Mouse (Mus musculus): ENCODE measurements around the gene Lrp1. TPM values are rescaled to one million over a fixed set of nuclear protein-coding genes. Genes with fewer than 3 reads are reported as not detected.

The Lrp1 gene
- 30.7 and 37.9 TPM in 2 replicates for polyA plus RNA-seq (2015; fragmentation: Nextera tagmentation; extraction: Ambion mirVana)

DNA sequence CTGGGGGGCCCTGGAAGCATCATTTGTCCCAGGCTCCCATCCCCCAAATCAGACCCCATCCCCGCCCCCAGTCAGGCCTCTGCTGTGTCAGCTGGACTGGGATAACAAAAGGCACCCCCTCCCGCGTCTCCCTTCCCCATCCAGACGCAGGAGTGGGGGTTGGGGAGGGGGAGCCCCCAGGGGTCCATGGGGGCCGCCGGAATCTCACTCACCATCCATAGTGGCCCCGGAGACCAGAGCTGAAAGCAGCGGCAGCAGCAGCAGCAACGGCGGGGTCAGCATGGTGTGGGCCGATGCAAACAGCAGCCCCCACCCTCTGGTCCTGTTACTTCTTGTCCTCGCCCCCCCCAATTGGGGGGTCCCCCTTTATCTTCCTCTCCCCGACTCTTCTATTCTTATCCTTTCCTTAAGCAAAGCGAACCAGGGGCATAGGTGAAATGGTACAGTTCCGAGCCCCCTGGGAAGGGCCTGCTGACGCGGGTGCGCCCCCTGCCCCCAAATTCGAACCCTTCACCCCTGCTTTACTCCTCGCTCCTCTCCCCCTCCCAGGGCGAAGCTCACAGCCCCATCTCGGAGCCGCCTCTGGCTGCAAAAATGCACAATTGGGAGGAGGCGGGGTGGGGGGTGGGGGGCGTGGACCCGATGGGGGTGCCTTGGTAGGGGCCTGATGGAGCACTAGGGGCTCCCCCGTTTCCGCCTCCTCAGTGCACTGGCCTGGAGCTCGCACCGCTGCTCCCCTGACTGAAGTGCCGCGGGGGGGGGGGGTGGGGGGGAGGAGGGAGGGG is at the start of gene Lrp1:
Lrp1 (minus strand) TSS at position 743 of the 785 bp plus-strand sequence.
- H3K27ac ChIP-seq (replicated peaks), result peak within 1 kb of the TSS; percentile 98
- H3K9me3 ChIP-seq, result no peaks in the 10 kb centered on the region
- H3K9ac ChIP-seq, result peak within 1 kb of the TSS; percentile 83
- under 1% methylated on average over 30 of the region's 32 CpGs for WGBS
- peak within 1 kb of the TSS; percentile 75 for H3K4me3 ChIP-seq
- H3K4me1 ChIP-seq, result peaks cover 54% of the 10 kb centered on the region
- peak; percentile 35 for ATAC-seq (ENCODE audit: extremely low read depth, insufficient number of reproducible peaks, low FRiP score, low TSS enrichment)
- 0 out of 2 replicates have a peak, but pooled peaks cover 5% of the 10 kb centered on the region for H3K27me3 ChIP-seq (replicated peaks)
- no peaks in the 10 kb centered on the region for H3K36me3 ChIP-seq
- H3K4me2 ChIP-seq, result peak within 1 kb of the TSS; percentile 96

- 67% methylated on average over 2 of the region's 2 CpGs for WGBS
- no peaks in the 10 kb centered on the region; the same call in 1 of the 2 replicates for H3K27me3 ChIP-seq (replicated peaks)
- no peak overlapping the region for H3K9ac ChIP-seq
- H3K36me3 ChIP-seq, result no peaks in the 10 kb centered on the region
- H3K4me2 ChIP-seq, result no peak overlapping the region
- peaks cover 38% of the 10 kb centered on the region for H3K4me1 ChIP-seq
- ATAC-seq (ENCODE audit: extremely low read depth, insufficient number of reproducible peaks, low FRiP score, low TSS enrichment), result no peak
- H3K9me3 ChIP-seq, result no peaks in the 10 kb centered on the region
- H3K4me3 ChIP-seq, result no peak overlapping the region
- H3K27ac ChIP-seq (replicated peaks), result no peak overlapping the region
Observed at GRCm38 (mm10) chr10:127670185-127670584, 49.2 kb upstream of the Lrp1 start.

- ATAC-seq (ENCODE audit: extremely low read depth, insufficient number of reproducible peaks, low FRiP score, low TSS enrichment), result no peak
- 6% methylated on average over 7 of the region's 7 CpGs for WGBS
- peak overlapping the region; percentile 73 for H3K4me3 ChIP-seq
- H3K36me3 ChIP-seq, result peaks cover 8% of the 10 kb centered on the region
- peak overlapping the region; percentile 90 for H3K9ac ChIP-seq
- H3K27me3 ChIP-seq (replicated peaks), result peaks cover 6% of the 10 kb centered on the region
- no peaks in the 10 kb centered on the region for H3K9me3 ChIP-seq
- H3K4me2 ChIP-seq, result peak overlapping the region; percentile 78
- H3K27ac ChIP-seq (replicated peaks), result peak overlapping the region; percentile 99
- H3K4me1 ChIP-seq, result peaks cover 45% of the 10 kb centered on the region
Observed at GRCm38 (mm10) chr10:127669170-127669569, 48.2 kb upstream of the Lrp1 start.

DNA sequence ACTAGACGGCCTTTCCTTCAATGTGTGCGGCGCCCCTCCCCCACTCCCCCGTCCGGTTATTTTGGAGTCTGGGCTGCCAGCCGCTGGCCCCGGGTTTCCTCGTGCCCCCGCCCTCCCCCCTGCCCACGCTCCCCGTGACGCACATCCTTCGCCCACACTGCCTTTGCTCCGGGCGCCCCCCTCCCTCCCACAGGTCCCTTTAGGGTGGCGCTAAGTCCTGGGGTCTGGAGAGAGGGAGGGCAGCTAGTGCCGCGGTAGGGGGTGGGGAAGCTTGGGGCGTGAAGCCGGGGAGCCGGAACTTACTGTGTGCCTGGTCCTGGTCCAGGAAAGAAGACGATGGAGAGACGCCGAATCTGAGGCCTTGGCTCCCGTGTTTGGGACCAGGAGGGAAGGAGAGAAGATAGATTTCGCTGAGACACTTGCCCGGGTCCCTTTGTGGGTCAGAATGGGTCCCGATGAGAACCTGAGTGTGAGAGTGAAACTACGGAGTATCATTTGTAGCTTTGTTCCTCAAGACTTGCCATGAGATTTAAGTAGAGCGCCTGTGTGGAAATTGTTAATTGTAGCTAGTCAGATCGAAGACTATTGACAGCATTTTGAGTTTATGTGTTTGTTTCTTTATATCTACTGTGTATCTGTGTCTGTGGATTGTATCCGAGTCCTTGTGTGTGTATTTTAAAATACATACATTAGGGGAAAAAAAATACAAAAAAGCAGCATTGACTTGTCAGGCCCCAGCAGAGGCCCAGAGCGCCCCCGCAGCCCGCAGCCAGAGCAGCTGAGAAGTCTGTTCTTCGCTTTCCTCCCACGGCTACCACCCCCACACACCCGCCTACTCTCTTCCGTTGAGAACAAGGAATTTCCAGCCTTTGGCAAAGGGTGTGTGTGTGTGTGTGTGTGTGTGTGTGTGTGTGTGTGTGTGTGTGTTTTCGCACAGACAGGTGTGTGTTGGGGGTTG is 47.4 kb upstream of the Lrp1 start, which contains the start of gene Nab2:
Nab2 (minus strand) TSS at position 476 of the 958 bp plus-strand sequence.
- 2% methylated on average over 40 of the region's 40 CpGs for WGBS
- Histone ChIP-seq H3K27me3 (replicated peaks) (peaks cover 6% of the 10 kb centered on the region), H3K4me3 (peak within 1 kb of the TSS; percentile 73), H3K9ac (peak within 1 kb of the TSS; percentile 90), H3K4me1 (peaks cover 53% of the 10 kb centered on the region), H3K36me3 (peaks cover 16% of the 10 kb centered on the region), H3K27ac (replicated peaks) (peak within 1 kb of the TSS; percentile 99), H3K4me2 (peak within 1 kb of the TSS; percentile 78), H3K9me3 (no peaks in the 10 kb centered on the region)
- peak; percentile 27 for ATAC-seq (ENCODE audit: extremely low read depth, insufficient number of reproducible peaks, low FRiP score, low TSS enrichment)

GRCm38 (mm10) chr10:127667269-127668092 is 46.5 kb upstream of the Lrp1 start:
- Histone ChIP-seq H3K27ac (replicated peaks) (peak overlapping the region; percentile 99), H3K4me2 (peak overlapping the region; percentile 78), H3K27me3 (replicated peaks) (peaks cover 6% of the 10 kb centered on the region), H3K9ac (peak overlapping the region; percentile 90), H3K36me3 (peaks cover 22% of the 10 kb centered on the region), H3K4me1 (peaks cover 62% of the 10 kb centered on the region), H3K9me3 (no peaks in the 10 kb centered on the region), H3K4me3 (peak overlapping the region; percentile 73)
- 1% methylated on average over 35 of the region's 35 CpGs for WGBS
- ATAC-seq (ENCODE audit: extremely low read depth, insufficient number of reproducible peaks, low FRiP score, low TSS enrichment), result peak; percentile 66

DNA sequence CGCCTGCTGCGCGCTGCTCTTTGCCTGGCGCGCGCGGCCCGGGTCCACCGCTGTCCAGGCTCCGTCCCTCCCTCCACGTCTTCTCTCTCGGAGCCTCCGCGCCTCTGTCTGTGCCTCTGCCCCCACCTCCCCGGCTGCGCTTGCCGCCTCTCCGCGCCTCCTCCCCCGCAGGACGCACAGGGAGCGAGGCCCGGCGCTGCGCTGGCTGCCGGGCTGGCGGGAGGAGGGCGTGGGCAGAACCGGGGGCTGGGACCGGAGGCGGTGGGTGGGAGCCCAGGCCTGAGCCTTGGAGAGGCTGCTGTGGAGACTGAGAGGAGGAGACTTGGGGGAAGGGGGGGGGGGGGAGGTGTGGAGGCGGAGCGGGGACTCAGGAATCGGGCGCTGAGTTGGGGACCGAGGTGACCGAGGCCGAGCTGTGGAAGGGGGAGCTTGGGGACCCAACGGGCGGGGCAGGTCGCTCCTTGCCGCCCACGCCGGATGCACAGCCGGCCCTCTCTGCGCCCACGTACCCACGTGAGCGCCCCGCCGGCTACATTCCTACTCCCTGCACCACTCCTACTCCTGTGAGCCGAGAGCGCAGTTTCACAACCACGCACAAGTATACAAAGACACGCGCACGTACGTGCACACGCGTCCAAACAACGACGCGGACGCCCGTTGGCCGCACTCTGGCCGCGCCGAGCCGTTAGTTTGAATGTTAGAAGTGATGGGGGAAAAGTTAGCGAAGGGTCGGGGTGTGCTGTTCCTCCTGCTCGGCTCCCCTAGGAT is 45.7 kb upstream of the Lrp1 start, which contains the start of gene Nemp1:
Nemp1 (plus strand) TSS at position 401 of the 768 bp plus-strand sequence.
- WGBS, result under 1% methylated on average over 70 of the region's 73 CpGs
- Histone ChIP-seq H3K36me3 (peaks cover 22% of the 10 kb centered on the region), H3K9ac (peak within 1 kb of the TSS; percentile 90), H3K27ac (replicated peaks) (peak within 1 kb of the TSS; percentile 99), H3K4me3 (peak within 1 kb of the TSS; percentile 73), H3K9me3 (no peaks in the 10 kb centered on the region), H3K27me3 (replicated peaks) (peaks cover 6% of the 10 kb centered on the region), H3K4me2 (peak within 1 kb of the TSS; percentile 78), H3K4me1 (peaks cover 70% of the 10 kb centered on the region)
- peak; percentile 20; the same call in 1 of the 2 replicates for ATAC-seq (ENCODE audit: extremely low read depth, insufficient number of reproducible peaks, low FRiP score, low TSS enrichment)

DNA sequence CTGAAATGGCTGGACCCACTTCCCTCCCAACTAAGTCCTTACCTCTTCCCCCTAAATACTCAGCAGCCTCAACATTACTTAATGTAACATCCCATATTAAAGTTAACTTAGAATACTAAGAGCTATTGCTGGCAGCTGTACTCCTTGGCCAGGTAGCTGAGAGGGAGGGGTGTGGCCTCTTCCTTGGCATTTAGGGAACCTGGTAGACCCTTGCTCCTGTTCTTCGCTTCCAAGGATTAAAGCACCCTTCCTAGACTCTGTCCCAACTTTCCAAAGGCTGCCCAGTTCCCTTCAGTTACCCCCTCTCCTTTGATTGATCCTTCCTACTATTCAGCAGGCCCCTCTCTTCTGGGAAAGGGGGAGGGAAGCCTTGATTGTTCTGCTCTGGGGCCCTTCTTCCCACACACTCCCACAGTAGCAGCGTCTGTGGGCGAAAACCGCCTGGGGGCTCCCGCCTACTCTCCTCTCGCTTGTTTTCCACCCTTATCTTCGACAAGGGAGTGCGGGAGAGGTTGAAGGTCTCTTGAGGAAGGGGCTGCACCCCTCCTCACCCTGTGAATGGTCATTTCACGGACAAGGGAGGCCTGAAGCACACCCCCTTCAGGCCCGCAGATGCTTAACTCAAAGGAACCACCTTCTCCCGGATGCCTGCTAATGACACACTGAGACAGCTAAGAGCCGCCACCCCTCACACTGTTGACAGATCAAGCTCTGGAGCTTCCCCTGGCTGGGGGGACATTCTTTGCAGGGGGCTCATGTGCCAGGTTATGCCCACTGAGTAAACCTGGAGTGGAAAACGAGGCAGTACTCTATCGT is 44.6 kb upstream of the Lrp1 start:
- Histone ChIP-seq H3K27me3 (replicated peaks) (peaks cover 6% of the 10 kb centered on the region), H3K36me3 (peaks cover 31% of the 10 kb centered on the region), H3K9ac (peak overlapping the region; percentile 90), H3K9me3 (no peaks in the 10 kb centered on the region), H3K27ac (replicated peaks) (peak overlapping the region; percentile 99), H3K4me3 (peak overlapping the region; percentile 73), H3K4me2 (peak overlapping the region; percentile 78), H3K4me1 (peaks cover 81% of the 10 kb centered on the region)
- 6% methylated on average over 14 of the region's 14 CpGs for WGBS
- no peak for ATAC-seq (ENCODE audit: extremely low read depth, insufficient number of reproducible peaks, low FRiP score, low TSS enrichment)

DNA sequence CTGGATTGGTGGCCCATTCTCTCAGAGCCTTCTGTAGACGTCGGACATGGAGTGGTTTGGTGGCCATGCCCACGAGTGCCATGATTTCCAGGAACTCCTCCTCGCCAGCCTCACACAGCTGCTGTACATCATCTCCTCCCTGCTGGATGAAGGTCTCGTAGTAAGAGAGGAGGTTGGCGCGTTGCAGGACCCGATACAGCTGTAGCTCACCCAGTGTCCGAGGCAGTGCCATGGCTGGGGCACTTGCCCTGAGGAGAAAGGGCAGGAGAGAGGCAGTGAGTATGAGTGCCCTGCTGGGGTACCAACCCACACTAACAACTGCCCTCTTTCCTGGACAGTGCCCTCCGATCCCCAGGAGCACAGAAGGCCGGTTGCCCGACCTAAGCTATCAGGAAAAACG is 43.9 kb upstream of the Lrp1 start:
- peak overlapping the region; percentile 90 for H3K9ac ChIP-seq
- peaks cover 6% of the 10 kb centered on the region for H3K27me3 ChIP-seq (replicated peaks)
- peak overlapping the region; percentile 99; the same call in 1 of the 2 replicates for H3K27ac ChIP-seq (replicated peaks)
- H3K4me2 ChIP-seq, result peak overlapping the region; percentile 78
- peak overlapping the region; percentile 73 for H3K4me3 ChIP-seq
- no peaks in the 10 kb centered on the region for H3K9me3 ChIP-seq
- H3K4me1 ChIP-seq, result peaks cover 82% of the 10 kb centered on the region
- 38% methylated on average over 13 of the region's 13 CpGs for WGBS
- ATAC-seq (ENCODE audit: extremely low read depth, insufficient number of reproducible peaks, low FRiP score, low TSS enrichment), result no peak
- H3K36me3 ChIP-seq, result peaks cover 38% of the 10 kb centered on the region

- Histone ChIP-seq H3K4me1 (peaks cover 75% of the 10 kb centered on the region), H3K27ac (replicated peaks) (no peak overlapping the region), H3K9ac (peak overlapping the region; percentile 90), H3K4me3 (peak overlapping the region; percentile 73), H3K27me3 (replicated peaks) (peaks cover 6% of the 10 kb centered on the region), H3K9me3 (no peaks in the 10 kb centered on the region), H3K4me2 (peak overlapping the region; percentile 78), H3K36me3 (peaks cover 45% of the 10 kb centered on the region)
- WGBS, result 52% methylated on average over 16 of the region's 16 CpGs
- no peak for ATAC-seq (ENCODE audit: extremely low read depth, insufficient number of reproducible peaks, low FRiP score, low TSS enrichment)
Observed at GRCm38 (mm10) chr10:127664166-127664565, 43.2 kb upstream of the Lrp1 start.
